Comparison of ENCODE assay signal across 9 mouse cellular contexts in the genomic region with DNA sequence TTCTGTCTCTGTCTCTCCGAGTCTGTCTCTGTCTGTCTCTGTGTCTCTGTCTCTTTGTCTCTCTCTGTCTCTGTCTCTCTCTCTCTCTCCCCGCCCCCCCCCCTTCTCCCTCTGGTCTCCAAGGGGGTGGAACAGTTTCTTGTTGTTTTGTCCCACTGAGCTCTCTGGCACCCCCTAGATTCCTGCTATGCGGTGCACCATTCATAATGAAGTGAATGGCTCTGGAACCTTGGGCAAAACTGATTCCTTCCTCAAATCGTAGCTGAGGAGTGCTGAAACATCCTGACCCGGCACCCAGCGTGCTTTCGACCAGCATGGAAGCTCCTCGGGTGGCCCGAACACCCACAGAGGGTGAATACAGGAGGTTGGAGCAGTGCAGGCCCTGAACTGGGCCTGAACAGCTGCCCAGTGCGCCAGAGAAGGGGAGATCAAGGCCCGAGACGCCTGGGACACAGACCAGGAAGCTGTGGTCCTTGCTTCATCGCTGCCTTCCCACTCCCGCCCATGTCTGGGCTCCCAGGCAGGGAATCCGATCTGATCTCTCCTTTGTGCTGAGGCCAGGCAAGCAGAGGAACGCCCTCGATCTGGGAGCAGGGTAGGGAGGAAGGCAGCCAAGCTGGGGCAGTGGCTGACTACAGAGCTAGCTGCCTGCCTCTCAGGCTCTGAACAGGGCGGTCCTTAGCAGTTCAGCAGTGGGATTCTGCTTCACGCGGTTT. TPM values are rescaled to one million over a fixed set of nuclear protein-coding genes. Genes with fewer than 3 reads are reported as not detected.
DNase-seq lines count a peak whose midpoint lies in the region; ATAC-seq and TF ChIP-seq lines count a peak whose summit lies in the region.
"Had no signal": no experiment of that assay in that cellular context is flagged by ENCODE, and none has a peak within 500 bp of the region (broad histone marks: within the 10 kb centered on the region; RNA-seq: fewer than 3 reads in every experiment).

No protein-coding gene starts in this region.

- WGBS in thymus, adult 2 months = 80% methylated on average over 20 of the region's 20 CpGs
- WGBS in midbrain, embryonic 14.5 days = 17% methylated on average over 19 of the region's 20 CpGs

- H3K9ac ChIP-seq in midbrain, embryonic 14.5 days (replicated peaks; ENCODE audit: low read length) = no peak overlapping the region

- no peak overlapping the region for H3K4me3 ChIP-seq in thymus, adult 2 months (ENCODE audit: control insufficient read depth, insufficient read depth, low read length)
- H3K4me3 ChIP-seq in midbrain, embryonic 14.5 days (replicated peaks; ENCODE audit: low read depth, low read length) = no peak overlapping the region

- H3K4me1 ChIP-seq in thymus, adult 2 months (replicated peaks; ENCODE audit: control insufficient read depth, insufficient read depth, low read length) = peaks cover 25% of the 10 kb centered on the region
- H3K4me1 ChIP-seq in midbrain, embryonic 14.5 days (ENCODE audit: control insufficient read depth, insufficient read depth, low read length) = 0 out of 2 replicates have a peak, but pooled peaks cover 4% of the 10 kb centered on the region

- no peaks in the 10 kb centered on the region for H3K9me3 ChIP-seq in midbrain, embryonic 14.5 days (ENCODE audit: control insufficient read depth, low read length)

- ATAC-seq in midbrain, embryonic 14.5 days (ENCODE audit: low FRiP score, low TSS enrichment) = no peak

- H3K27ac ChIP-seq in thymus, adult 2 months (ENCODE audit: control insufficient read depth, insufficient read depth, low read length) = no peak overlapping the region
- H3K27ac ChIP-seq in midbrain, embryonic 14.5 days (replicated peaks; ENCODE audit: low read depth, low read length) = no peak overlapping the region

- no peak for TF ChIP-seq POLR2A in thymus, adult 2 months (IDR thresholded peaks at IDR 0.05; ENCODE audit: control insufficient read depth, extremely low read depth, insufficient read depth, low read length, poor library complexity)

- peaks cover 2% of the 10 kb centered on the region; the same call in 1 of the 2 replicates for H3K27me3 ChIP-seq in thymus, adult 2 months (ENCODE audit: control insufficient read depth, insufficient read depth, low read length)
- peaks cover 23% of the 10 kb centered on the region for H3K27me3 ChIP-seq in midbrain, embryonic 14.5 days (ENCODE audit: control insufficient read depth, insufficient read depth, low read length)

- H3K36me3 ChIP-seq in thymus, adult 2 months (ENCODE audit: control insufficient read depth, insufficient read depth, low read length) = no peaks in the 10 kb centered on the region
- no peaks in the 10 kb centered on the region for H3K36me3 ChIP-seq in midbrain, embryonic 14.5 days (ENCODE audit: control insufficient read depth, insufficient read depth, low read length)

- no peak overlapping the region for H3K4me2 ChIP-seq in midbrain, embryonic 14.5 days (ENCODE audit: low read length)

- TF ChIP-seq CTCF in thymus, adult 2 months (IDR thresholded peaks at IDR 0.05; ENCODE audit: borderline replicate concordance, control insufficient read depth, extremely low read depth, insufficient read depth, low read length, poor library complexity) = no peak

- DNase-seq in adrenal gland, postnatal 10 days = peak; percentile 41
- DNase-seq in adrenal gland, adult 18-20 months (ENCODE audit: low spot score in 2 of 2) = no peak
- peak; percentile 55 for DNase-seq in thymus, postnatal 4 days
- no peak for DNase-seq in thymus, adult 2 months
- peak; percentile 37 for DNase-seq in heart, postnatal 4 days
- peak; percentile 73 for DNase-seq in testis, postnatal 14 days (ENCODE audit: low spot score)
- DNase-seq in natural killer cell, adult 2 months (ENCODE audit: low spot score in 2 of 2) = no peak
- no peak for DNase-seq in midbrain, embryonic 14.5 days

RNA-seq across cellular contexts. Expression of a gene that starts 13.5 kb away (rescaled TPM):
- under 1 TPM; 0.30 to 0.69 TPM for total RNA-seq in adrenal gland, postnatal 10 days (2021)
- under 1 TPM; 0.07 to 0.86 TPM for total RNA-seq in adrenal gland, adult 18-20 months (2021)
- polyA plus RNA-seq in thymus, adult 2 months (2012; rRNA removed) = 1.7 and 2.2 TPM in 2 replicates
- 1 to 10 TPM; 1.8 to 2.0 TPM for total RNA-seq in heart, postnatal 4 days (2021)
- polyA plus RNA-seq in midbrain, embryonic 14.5 days (2014; fragmentation: Nextera tagmentation; extraction: Ambion mirVana) = not detected in 2 replicates

RNA-seq across cellular contexts. Expression of a gene that starts 34.7 kb away (rescaled TPM):
- total RNA-seq in adrenal gland, postnatal 10 days (2021) = under 1 TPM in 1 of 2 experiments, not detected in 1; 0.18 TPM
- total RNA-seq in adrenal gland, adult 18-20 months (2021) = under 1 TPM in 1 of 2 experiments, not detected in 1; 0.16 TPM
- polyA plus RNA-seq in thymus, adult 2 months (2012; rRNA removed) = 5.3 and 5.8 TPM in 2 replicates
- total RNA-seq in heart, postnatal 4 days (2021) = under 1 TPM in 1 of 2 experiments, not detected in 1; 0.14 TPM
- 0.12 TPM in 1 of 2 replicates, not detected in the other for polyA plus RNA-seq in midbrain, embryonic 14.5 days (2014; fragmentation: Nextera tagmentation; extraction: Ambion mirVana)
- polyA plus RNA-seq: heart, embryonic 14.5 days had no signal

RNA-seq across cellular contexts. Expression of a gene that starts 52.9 kb away (rescaled TPM):
- total RNA-seq in adrenal gland, postnatal 10 days (2021) = 1 to 10 TPM; 5.6 to 8.3 TPM
- total RNA-seq in adrenal gland, adult 18-20 months (2021) = 1 to 10 TPM; 3.0 to 5.1 TPM
- polyA plus RNA-seq in thymus, adult 2 months (2012; rRNA removed) = 23.3 and 34.5 TPM in 2 replicates
- total RNA-seq in heart, postnatal 4 days (2021) = 1 to 10 TPM; 4.7 to 5.1 TPM
- 1.6 and 2.1 TPM in 2 replicates for polyA plus RNA-seq in midbrain, embryonic 14.5 days (2014; fragmentation: Nextera tagmentation; extraction: Ambion mirVana)

Comparison
In these comparisons a context has a peak if more than half of its experiments do, and no peak if none do; other contexts are left out.
1. DNase-seq: peak in adrenal gland, postnatal 10 days (single experiment), thymus, postnatal 4 days (single experiment), heart, postnatal 4 days (single experiment) and testis, postnatal 14 days (single experiment); none in adrenal gland, adult 18-20 months (0 of 2), thymus, adult 2 months (single experiment), natural killer cell, adult 2 months (0 of 2) and midbrain, embryonic 14.5 days (single experiment).